Mouse (Mus musculus) embryonic fibroblast, embryonic 13.5 days (primary cell): ENCODE data around the gene Bcl2l14.

Source experiments
- CTCF ChIP-seq: IDR thresholded peaks from 2 replicates; pipeline ENCODE4 v1.5.1; 2011; ENCODE audit warnings: mild to moderate bottlenecking, control low read depth, low read length, moderate library complexity, borderline replicate concordance; ENCODE audit not compliant: insufficient read depth
- POLR2A ChIP-seq: IDR thresholded peaks from 2 replicates; pipeline ENCODE4 v1.6.1; 2011; ENCODE audit warnings: low read depth, mild to moderate bottlenecking, control low read depth, low read length, moderate library complexity

- TF ChIP-seq CTCF (no peak), POLR2A (no peak)
Observed at GRCm38 (mm10) chr6:134450661-134451119, 54.6 kb downstream of the Bcl2l14 start.
